Mouse (Mus musculus): ENCODE measurements around the gene Mmd2. TPM values are rescaled to one million over a fixed set of nuclear protein-coding genes. Genes with fewer than 3 reads are reported as not detected.

Mmd2 gene
- under 1 TPM; 0.31 to 0.43 TPM for total RNA-seq (2021)
- long read RNA-seq, experiment 1, partial matches to known transcripts, result 1 of 1 reads
- long read RNA-seq, experiment 1, other reads (novel, unspliced or antisense), result 0 of 1 reads
- long read RNA-seq, experiment 2, partial matches to known transcripts, result 0 of 1 reads
- long read RNA-seq, experiment 2, other reads (novel, unspliced or antisense), result 0 of 1 reads

DNA sequence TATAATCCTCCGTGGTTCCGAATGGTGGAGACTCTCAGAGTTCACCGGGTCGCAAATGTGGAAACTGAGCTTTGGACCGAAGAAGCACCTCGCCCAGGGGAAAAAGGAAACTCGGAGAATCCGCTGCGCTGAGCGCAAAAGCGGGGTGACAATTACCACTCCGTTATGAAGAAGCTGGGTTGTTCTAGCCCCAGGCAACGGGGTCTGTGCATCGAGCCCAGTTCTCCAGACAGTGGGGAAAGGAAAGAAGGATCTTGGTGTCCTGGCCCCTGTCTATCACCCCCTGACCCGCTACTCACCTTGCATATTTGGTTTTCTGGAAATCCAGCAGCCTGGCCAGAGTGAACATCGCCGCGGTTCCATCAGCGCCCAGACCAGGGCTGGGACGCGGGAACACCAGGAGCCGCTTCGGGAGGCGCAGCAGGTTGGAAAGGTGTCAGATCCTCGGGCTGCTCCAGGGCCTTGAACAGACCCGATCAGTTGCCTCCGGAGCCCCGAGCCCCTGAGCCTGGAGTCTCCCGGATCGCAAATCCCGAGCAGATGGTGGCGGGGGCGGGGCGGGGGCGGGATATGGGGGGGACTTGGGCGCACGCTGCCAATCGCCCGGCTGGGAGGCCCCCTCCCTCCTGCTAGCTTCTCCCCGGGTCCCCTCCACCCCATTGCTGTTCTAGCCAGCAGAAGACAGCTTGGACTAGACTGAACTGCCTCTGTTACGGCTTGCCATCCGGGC, at the start of gene Mmd2:
Gene Mmd2, minus strand, starts transcription at position 542 of the 730 bp plus-strand sequence.
- DNase-seq, result no peak

- DNase-seq, result no peak
Measured at GRCm38 (mm10) chr5:142652266-142652665, 43.7 kb upstream of the Mmd2 start.

DNA sequence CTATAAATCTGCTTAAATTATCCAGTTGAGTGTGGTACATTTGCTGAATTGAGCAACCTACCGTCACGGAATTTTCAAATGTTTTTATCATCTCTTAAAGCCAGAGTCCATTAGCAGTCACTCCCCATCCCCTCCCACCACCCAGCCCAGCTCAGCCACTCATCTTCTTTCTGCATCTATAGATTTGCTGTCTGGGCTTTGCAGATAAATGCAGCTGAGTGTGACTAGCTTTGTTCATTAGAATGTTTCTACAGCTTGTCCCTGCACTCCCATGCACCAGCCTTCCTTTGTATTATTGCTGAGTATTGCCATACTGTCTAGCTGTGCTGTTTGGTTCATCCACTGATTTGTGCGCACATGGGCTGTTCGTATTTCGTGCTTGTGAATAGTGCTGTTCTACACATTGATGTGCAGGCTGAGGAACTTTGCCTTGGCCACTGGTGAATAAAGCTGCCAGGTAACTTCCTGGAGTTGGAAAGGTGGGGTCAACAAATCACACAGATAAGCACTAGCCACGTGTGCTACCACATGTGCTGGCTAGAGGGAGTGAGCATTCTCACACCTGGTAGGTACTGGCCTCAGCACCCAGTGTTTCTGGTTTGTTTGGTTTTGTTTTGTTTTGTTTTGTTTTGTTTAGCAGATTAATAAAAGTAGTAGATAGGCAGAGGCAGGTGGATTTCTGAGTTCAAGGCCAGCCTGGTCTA, 42.3 kb upstream of the Mmd2 start:
- DNase-seq, result no peak

- DNase-seq, result no peak
Measured at GRCm38 (mm10) chr5:142650390-142650789, 41.8 kb upstream of the Mmd2 start.

DNA sequence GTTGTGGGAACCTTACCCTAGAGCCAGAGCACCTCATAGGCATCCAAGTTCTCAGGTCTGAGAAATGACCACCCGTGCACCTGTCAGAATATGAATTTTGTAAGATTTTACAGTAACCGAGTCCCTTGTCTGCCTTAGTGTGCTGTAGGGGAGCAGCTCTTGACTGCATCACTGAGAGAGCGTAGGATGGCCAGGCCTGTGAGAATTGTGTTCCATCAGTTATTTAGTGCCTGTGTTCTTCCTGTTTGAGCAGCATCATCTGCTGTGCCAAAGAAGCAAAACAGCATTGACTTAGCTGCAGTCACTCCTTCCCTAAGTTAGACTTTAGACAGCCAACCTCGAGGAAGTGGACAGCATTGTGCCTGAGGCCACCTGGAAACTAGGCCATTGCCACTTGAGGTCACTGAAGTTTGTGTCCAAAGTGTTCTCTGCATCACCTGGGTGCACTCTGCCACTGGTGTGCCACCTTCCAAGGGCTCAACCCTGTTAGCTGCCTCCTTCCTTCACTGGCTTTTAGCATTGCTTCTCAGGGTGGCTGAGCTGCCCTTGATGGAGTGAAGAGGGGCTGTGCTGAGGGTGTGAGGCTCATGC, 41.0 kb upstream of the Mmd2 start:
- no peak for DNase-seq

DNA sequence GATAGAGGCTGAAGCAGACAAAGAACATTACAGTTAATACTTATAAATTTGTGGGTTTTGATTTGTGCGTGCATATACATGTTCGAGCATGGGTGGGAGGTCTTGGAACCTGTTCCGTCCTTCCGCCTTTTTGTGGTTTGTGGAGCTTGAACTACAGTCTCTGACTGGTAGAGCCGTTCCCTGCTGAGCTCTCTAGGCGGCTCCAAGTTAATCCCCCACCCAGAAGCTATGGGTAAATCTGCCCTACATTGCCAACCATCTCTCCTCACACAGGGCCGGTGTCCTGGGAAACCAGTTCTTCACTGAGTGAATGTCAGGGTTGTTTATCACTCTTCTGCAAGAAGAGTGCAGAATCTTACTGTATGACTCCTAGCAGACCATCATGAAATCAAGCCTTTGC, 39.6 kb upstream of the Mmd2 start:
- DNase-seq, result no peak

GRCm38 (mm10) chr5:142641331-142642051, 32.9 kb upstream of the Mmd2 start:
- DNase-seq, result no peak

DNA sequence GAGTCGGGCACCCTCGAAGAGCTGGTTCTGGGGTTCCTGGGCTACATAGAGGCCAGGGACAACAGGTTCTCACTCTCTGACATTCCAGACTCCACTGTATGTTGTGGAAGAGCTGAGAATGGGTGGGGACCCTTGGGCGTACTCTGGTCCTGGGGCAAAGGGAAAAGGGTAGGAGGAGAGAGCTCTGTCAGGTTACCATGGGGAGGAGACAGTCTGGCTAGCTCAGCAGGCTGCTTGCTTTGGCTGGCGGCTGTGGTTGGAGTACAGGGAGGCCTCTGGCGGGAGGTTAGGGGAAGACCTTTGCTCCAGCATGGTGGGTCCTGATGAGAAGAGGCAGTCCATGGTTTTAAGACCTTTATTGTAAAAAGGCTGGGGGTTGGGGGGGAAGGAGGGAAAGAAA, 31.5 kb upstream of the Mmd2 start:
- DNase-seq, result no peak

- no peak for DNase-seq
Measured at GRCm38 (mm10) chr5:142637823-142638222, 29.2 kb upstream of the Mmd2 start.

GRCm38 (mm10) chr5:142630224-142630623, 21.6 kb upstream of the Mmd2 start:
- DNase-seq, result no peak

DNA sequence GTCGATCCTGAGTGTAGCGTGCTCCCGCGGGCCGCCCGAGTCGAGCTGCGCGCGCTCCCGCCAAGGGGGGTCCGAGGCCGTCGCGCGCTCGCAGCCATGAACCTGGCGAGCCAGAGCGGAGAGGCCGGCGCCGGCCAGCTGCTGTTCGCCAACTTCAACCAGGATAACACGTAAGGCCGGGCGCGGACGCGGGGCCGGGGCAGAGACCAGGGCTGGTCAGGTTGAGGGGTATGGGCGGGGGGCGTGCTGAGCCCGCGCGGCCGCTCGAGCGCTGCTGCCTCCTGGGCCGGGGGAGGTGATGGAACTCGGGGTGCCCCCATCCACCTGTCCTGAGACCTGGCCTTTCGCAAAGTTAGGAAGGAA, 21.0 kb upstream of the Mmd2 start:
- no peak for DNase-seq

- peak; percentile 95 for DNase-seq
Measured at GRCm38 (mm10) chr5:142628726-142629662, 20.4 kb upstream of the Mmd2 start.

GRCm38 (mm10) chr5:142627398-142627797, 18.8 kb upstream of the Mmd2 start, which contains the start of gene Wipi2:
Gene Wipi2 (plus strand): TSS chr5:142627698.
- no peak for DNase-seq

DNA sequence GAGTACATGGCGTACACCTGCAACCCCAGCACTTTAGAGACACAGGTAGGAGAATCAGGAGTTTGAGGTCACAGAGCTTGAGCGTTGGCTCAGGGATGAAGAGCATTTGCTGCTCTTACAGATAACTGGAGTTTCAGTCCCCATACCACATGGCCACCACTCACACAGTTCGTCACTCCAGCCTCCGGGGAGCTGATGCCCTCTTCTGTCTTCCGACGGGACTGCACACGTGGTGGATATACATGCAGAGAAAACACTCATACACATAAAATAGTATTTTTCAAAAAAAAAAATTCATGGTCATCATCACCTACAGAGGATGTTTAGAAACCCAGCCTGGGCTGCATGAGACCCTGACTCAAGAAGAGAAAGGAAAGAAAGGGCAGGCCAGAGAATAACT, 14.5 kb upstream of the Mmd2 start:
- DNase-seq, result no peak

GRCm38 (mm10) chr5:142622134-142622533, 13.5 kb upstream of the Mmd2 start:
- no peak for DNase-seq

- DNase-seq, result no peak
Measured at GRCm38 (mm10) chr5:142621421-142621820, 12.8 kb upstream of the Mmd2 start.

DNA sequence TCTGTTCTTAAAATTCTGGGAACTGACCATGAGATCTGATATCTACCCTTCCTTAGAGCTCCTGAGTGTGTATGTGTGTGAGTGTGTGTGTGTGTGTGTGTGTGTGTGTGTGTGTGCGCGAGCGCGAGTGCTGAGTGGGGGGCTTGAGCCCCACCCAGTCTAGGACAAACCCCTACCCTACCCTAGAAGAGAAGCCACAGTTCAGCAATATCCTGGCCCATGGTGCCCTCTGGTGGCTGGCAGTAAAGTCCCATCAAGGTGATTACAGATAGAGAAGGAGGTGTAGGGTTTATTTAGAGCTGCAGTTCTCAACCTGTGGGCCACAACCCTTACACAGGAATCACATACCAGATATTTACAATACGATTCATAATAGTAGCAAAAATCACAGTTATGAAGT, 11.3 kb upstream of the Mmd2 start:
- DNase-seq, result peak; percentile 28

DNA sequence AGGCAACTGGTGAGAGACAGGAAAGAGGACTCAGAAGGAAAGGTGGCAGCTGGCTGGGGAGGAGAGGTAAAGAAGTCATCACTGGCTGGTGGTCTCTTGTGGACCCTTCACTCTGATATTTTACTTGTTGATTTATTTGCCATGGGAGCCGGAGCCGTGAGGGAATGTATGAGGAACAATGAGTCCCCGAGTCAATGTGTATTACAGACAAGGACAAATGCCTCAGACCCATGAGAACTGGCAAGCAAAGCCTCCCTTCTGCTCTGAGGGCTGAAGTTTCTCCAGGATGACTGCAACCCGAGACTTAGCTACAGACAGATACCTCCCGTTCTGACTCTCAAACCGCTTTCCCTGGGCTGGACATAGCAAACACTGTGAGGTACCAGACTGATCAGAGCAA, 7.7 kb upstream of the Mmd2 start:
- no peak for DNase-seq

DNA sequence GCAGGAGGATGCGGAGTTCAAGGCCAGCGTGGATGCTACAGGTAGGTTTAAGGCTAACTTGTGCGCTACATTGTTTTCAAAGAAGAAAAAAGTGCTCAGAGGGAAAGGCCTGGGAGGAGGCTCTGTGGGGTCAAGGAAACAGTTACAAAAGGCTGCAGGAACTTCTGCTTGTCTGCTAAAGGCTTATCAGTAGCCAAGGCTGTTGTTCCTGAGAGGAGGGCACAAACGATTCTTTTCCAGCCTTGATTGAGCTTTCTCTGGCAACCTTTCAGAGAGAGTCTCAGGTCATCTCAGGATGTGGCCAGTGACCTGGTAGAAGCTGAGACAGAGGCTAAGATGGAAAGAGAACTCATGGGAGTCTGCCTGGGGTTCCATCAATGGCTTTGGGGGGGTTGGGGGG, 7.0 kb upstream of the Mmd2 start:
- DNase-seq, result no peak

GRCm38 (mm10) chr5:142614513-142614912, 5.9 kb upstream of the Mmd2 start:
- DNase-seq, result no peak

DNA sequence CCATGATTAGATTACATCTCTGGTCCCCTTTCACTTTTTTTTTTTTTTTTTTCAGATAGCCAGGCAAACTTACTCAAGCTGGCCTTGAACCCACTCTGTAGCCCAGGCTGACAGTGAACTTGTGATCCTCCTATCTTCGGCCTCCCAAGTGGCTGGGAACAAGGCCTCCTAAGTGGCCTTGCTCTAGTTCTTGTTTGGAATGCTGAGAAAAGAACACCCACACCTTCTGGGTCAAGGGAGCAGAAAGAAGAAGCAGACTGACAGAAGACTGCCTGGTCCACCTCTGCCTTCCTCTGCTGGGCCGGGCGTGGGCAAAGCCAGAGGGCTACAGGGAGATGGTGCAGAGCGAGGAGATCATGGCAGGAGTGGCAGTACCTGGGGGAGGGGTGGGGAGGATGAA, 1.8 kb upstream of the Mmd2 start:
- no peak for DNase-seq

- DNase-seq, result no peak
Measured at GRCm38 (mm10) chr5:142608989-142609325, 357 bp upstream of the Mmd2 start.
